Mouse (Mus musculus) gastrocnemius, adult 2 months (tissue): ENCODE data around the gene Gm21970. TPM values are rescaled to one million over a fixed set of nuclear protein-coding genes. Genes with fewer than 3 reads are reported as not detected.

Source experiments
- DNase-seq: peaks from one replicate; pipeline ENCODE4 v3.0.0; 2022
- H3K27ac ChIP-seq: fragments of 200-600 bp; 2 replicates; pipeline ENCODE4 v1.8.1; 2022; ENCODE audit warnings: mild to moderate bottlenecking
- H3K4me3 ChIP-seq: fragments of 200-600 bp; 2 replicates; pipeline ENCODE4 v1.8.1; 2022; ENCODE audit warnings: mild to moderate bottlenecking, moderate library complexity
- CTCF ChIP-seq: fragments of 200-600 bp; IDR thresholded peaks from 2 replicates; pipeline ENCODE4 v1.8.1; 2022; ENCODE audit warnings: antibody characterized with exemption, mild to moderate bottlenecking, moderate library complexity
- intact Hi-C: fragments of 180-260 bp; cut with DNase I; formaldehyde crosslinking; loops from one replicate; pipeline ENCODE4 v1.15.1; 2025
- total RNA-seq, 2 experiments: library from RNA; stranded (reverse); gene quantifications; 2 replicates each; pipeline ENCODE4 v1.2.3; 2021

Gm21970 gene
- total RNA-seq, 2 experiments from 2014 or later: 0.45 TPM; not detected in 1

DNA sequence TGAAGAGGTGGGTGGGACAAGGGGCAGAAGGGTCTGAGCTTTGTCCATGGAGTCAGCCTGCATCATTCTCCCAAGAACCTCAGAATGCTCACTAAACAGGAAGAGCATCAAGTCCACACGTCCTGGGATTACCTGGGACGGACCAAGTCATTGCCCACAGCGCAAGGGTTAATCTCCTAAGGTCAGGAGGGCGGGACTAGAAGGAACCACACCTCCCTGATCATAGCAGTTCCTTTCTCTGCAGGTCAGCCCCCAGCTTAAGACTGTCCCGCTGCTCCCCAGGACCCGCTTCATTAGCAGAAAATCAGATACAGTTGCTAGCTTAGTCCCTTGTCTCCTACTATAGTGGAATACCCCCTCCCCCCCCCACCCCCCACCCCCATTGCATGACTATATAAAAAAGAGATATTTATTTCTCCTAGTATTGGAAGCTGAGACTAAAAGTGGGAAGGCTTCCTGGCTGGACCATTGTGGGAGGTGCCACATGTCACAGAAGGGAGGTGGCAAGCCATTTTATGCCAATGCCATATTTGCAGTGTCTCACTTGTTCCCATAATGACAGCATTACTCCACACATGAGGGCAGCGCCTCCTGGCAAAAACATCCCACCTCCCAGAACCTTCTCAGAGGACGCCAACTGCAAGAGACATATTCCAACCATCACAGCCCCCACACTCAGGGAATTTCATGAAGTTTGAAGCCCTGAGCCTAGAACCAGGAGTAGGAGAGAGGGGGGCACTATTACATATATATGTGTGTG is 4.3 kb downstream of the Gm21970 start:
- H3K27ac ChIP-seq: no peak overlapping the region
- no peak for DNase-seq
- intact Hi-C loops: no loop called here
- TF ChIP-seq CTCF: no peak
- H3K4me3 ChIP-seq: no peak overlapping the region

- no peak for TF ChIP-seq CTCF
- DNase-seq: no peak
- intact Hi-C loops: no loop called here
- no peak overlapping the region for H3K4me3 ChIP-seq
- no peak overlapping the region for H3K27ac ChIP-seq
Observed at GRCm38 (mm10) chr16:91396844-91397537, 5.5 kb downstream of the Gm21970 start.

DNA sequence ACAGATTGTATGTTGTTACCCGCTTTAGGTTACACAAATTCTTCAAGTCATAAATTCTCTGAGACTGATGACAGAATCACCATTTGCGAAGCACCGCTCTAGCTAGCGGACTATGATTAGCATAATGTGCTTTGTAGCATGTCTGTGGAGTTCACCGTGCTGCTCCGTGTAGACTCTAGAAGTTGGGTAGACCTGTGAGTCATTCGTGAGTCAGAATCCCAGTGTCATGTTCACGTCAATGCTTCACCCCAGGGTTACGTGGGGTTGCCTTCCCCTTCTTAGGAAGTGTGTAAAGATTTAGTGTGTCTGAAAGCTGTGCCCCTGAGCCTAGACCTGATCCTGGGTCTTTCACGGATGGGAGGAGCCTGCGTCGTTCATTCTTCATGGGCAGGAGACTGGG is 6.5 kb downstream of the Gm21970 start:
- no peak for DNase-seq
- TF ChIP-seq CTCF: no peak
- intact Hi-C loops: no loop called here
- H3K4me3 ChIP-seq: no peak overlapping the region
- H3K27ac ChIP-seq: no peak overlapping the region

DNA sequence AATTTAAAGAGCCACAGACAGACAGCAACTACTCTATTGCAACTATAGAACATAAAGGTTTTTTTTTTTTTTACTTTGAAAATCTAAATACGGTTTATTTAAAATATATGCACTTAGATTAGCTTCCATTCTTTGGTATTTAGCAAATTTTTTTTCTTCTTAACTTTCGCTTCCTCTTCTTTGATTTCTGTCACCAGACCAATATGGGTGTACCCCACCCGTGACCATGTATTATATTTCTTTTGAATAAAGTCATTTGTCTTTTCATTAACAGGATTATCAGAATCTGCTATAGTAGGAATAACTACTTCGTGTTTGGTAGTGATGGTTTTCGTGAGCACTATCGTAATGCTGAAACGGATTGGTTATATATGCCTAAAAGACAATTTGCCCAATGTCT is 7.4 kb downstream of the Gm21970 start:
- no peak for TF ChIP-seq CTCF
- intact Hi-C loops: no loop called here
- Histone ChIP-seq H3K27ac (no peak overlapping the region), H3K4me3 (no peak overlapping the region)
- DNase-seq: no peak

- H3K27ac ChIP-seq: no peak overlapping the region
- no peak overlapping the region for H3K4me3 ChIP-seq
- TF ChIP-seq CTCF: no peak
- intact Hi-C loops: no loop called here
- DNase-seq: no peak
Observed at GRCm38 (mm10) chr16:91401569-91402165, 10.1 kb downstream of the Gm21970 start.

GRCm38 (mm10) chr16:91403784-91404183 is 12.3 kb downstream of the Gm21970 start:
- TF ChIP-seq CTCF: no peak
- no peak for DNase-seq
- intact Hi-C loops: no loop called here
- Histone ChIP-seq H3K4me3 (no peak overlapping the region), H3K27ac (no peak overlapping the region)

DNA sequence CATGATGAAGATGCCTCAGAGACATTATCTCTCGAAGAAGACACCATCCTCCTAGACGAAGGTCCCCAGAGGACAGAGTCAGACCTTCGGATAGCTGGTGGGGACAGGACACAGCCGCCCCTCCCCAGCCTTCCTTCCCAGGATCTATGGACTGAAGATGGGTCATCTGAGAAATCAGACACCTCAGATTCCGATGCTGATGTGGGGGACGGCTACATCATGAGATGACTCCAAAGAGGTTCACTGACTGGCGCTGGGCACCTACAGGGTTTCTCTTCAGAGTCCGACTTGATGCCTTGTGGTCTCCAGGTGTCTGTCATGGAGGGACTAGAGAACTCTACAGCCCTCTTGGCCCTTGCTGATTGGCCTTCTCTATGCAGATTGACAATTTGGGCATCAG is 12.7 kb downstream of the Gm21970 start:
- TF ChIP-seq CTCF: no peak
- no peak for DNase-seq
- H3K27ac ChIP-seq: no peak overlapping the region
- no peak overlapping the region for H3K4me3 ChIP-seq
- intact Hi-C loops: no loop called here

DNA sequence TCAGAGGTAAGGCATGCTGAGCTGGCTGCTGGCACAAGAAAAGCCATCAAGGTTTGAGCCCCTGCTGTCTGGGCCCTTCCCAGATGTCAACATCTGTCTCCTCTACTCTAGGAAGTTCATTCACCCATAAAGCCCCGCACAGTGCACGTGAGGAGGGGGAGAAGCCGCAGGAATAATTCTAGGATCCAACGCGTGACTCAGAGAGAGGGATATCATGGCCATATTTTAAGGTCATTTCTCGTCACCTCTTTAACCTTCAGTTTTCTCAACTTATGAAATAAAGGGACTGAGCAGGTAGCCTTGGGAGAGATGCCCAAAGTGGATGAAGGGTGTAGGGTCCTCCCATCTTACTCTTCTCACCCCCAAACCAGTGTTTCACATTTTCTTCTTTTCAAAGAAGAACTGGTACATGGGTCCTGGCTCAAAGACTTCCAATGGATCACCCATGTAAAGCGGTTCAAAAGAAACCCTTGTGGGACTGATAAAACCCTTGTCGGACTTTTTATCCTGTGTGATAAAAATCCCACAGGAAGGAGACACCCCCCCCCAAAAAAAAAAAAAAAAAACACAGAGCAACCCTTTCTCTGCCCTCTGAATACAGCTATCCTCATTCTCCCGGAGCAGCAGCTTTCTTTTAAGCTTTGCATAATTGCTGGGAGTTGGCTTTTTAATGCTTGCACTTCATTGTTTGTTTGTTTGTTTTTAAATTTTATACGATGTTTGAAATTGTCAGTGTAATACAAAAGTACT is 13.5 kb downstream of the Gm21970 start:
- no peak for DNase-seq
- intact Hi-C loops: loop anchor here (5.0 kb wide), 2 partner anchors 33 to 57 kb away; partner anchors contain the start of gene Ifnar2
- peak overlapping the region; percentile 91; the same call in 1 of the 2 replicates for H3K4me3 ChIP-seq

GRCm38 (mm10) chr16:91405640-91406584 is 14.4 kb downstream of the Gm21970 start, which contains the start of gene Il10rb:
Il10rb (plus strand) TSS chr16:91406164.
- TF ChIP-seq CTCF: no peak; the same call in 1 of the 2 replicates
- Histone ChIP-seq H3K27ac (peak within 1 kb of the TSS; percentile 95), H3K4me3 (peak within 1 kb of the TSS; percentile 91)
- intact Hi-C loops: loop anchor here (5.0 kb wide), 2 partner anchors 34 to 56 kb away; partner anchors contain the start of gene Ifnar2
- DNase-seq: peak; percentile 89

More for the DNA sequence above, 13.5 kb downstream of the Gm21970 start:
- H3K27ac ChIP-seq: peak overlapping the region; percentile 95
- TF ChIP-seq CTCF: no peak

GRCm38 (mm10) chr16:91406585-91407220 is 15.2 kb downstream of the Gm21970 start:
- intact Hi-C loops: loop anchor here (5.0 kb wide), 2 partner anchors 34 to 56 kb away; partner anchors contain the start of gene Ifnar2
- Histone ChIP-seq H3K27ac (peak overlapping the region; percentile 95), H3K4me3 (peak overlapping the region; percentile 91)
- no peak for TF ChIP-seq CTCF
- peak; percentile 49 for DNase-seq
